Mouse (Mus musculus) limb, embryonic 15.5 days (tissue): ENCODE data around the gene Prpsap1. TPM values are rescaled to one million over a fixed set of nuclear protein-coding genes. Genes with fewer than 3 reads are reported as not detected.

Source experiments
- ATAC-seq: fragments of 200-750 bp; cut with Nextera tagmentation; 2 replicates; pipeline ENCODE4 v1.8.0; 2017; ENCODE audit warnings: low read depth, moderate TSS enrichment; ENCODE audit not compliant: insufficient number of reproducible peaks, low FRiP score, low TSS enrichment
- H3K27ac ChIP-seq: fragments of 300-500 bp; sonication (generic); 2 replicates; pipeline ENCODE4 v1.5.1; 2015; ENCODE audit warnings: moderate library complexity, mild to moderate bottlenecking, inconsistent platforms
- H3K27me3 ChIP-seq: fragments of 300-500 bp; sonication (generic); 2 replicates; pipeline ENCODE4 v1.6.1; 2015; ENCODE audit warnings: inconsistent platforms
- H3K36me3 ChIP-seq: fragments of 300-500 bp; sonication (generic); 2 replicates; pipeline ENCODE4 v1.6.1; 2015; ENCODE audit warnings: inconsistent platforms
- H3K4me1 ChIP-seq: fragments of 300-500 bp; sonication (generic); 2 replicates; pipeline ENCODE4 v1.6.1; 2015; ENCODE audit warnings: inconsistent platforms
- H3K4me2 ChIP-seq: fragments of 300-500 bp; sonication (generic); 2 replicates; pipeline ENCODE4 v1.6.1; 2015; ENCODE audit warnings: mild to moderate bottlenecking, inconsistent platforms
- H3K4me3 ChIP-seq: fragments of 300-500 bp; sonication (generic); 2 replicates; pipeline ENCODE4 v1.5.1; 2015; ENCODE audit warnings: mild to moderate bottlenecking, inconsistent platforms
- H3K9ac ChIP-seq: fragments of 300-500 bp; sonication (generic); 2 replicates; pipeline ENCODE4 v1.6.1; 2015; ENCODE audit warnings: inconsistent platforms
- H3K9me3 ChIP-seq: fragments of 300-500 bp; sonication (generic); 2 replicates; pipeline ENCODE4 v1.6.1; 2016; ENCODE audit warnings: inconsistent platforms
- WGBS: fragments of 180-500 bp; shearing (Covaris S2); methylation state at CpG from one replicate; pipeline ENCODE4 v1.1.7; 2015; 5-methylcytosine and 5-hydroxymethylcytosine counted together
- polyA plus RNA-seq: library from polyadenylated mRNA; unstranded; fragments of >200 nt; fragmentation: Nextera tagmentation; extraction: Ambion mirVana; gene quantifications from 2 replicates; pipeline ENCODE4 v1.2.1, GENCODE M21; 2015

Prpsap1 gene
- polyA plus RNA-seq, 1 experiment from 2014 or later, result 138 TPM

- Histone ChIP-seq H3K4me2 (no peak overlapping the region), H3K9me3 (no peaks in the 10 kb centered on the region), H3K36me3 (no peaks in the 10 kb centered on the region), H3K4me3 (no peak overlapping the region), H3K9ac (no peak overlapping the region), H3K27ac (no peak overlapping the region), H3K27me3 (no peaks in the 10 kb centered on the region), H3K4me1 (peaks cover 6% of the 10 kb centered on the region)
- 77% methylated on average over 6 of the region's 6 CpGs for WGBS
- ATAC-seq, result no peak
These were observed 19.0 kb upstream of the Prpsap1 start for GRCm38 (mm10) chr11:116512987-116513386.

- no peaks in the 10 kb centered on the region for H3K9me3 ChIP-seq
- no peaks in the 10 kb centered on the region for H3K36me3 ChIP-seq
- H3K4me2 ChIP-seq, result no peak overlapping the region
- no peak overlapping the region for H3K27ac ChIP-seq
- peaks cover 3% of the 10 kb centered on the region; the same call in 1 of the 2 replicates for H3K4me1 ChIP-seq
- 92% methylated on average over 7 of the region's 7 CpGs for WGBS
- no peak overlapping the region for H3K9ac ChIP-seq
- no peak overlapping the region for H3K4me3 ChIP-seq
- no peak for ATAC-seq
- no peaks in the 10 kb centered on the region for H3K27me3 ChIP-seq
These were observed 18.2 kb upstream of the Prpsap1 start for GRCm38 (mm10) chr11:116512154-116512553.

- H3K27ac ChIP-seq, result no peak overlapping the region
- no peaks in the 10 kb centered on the region for H3K27me3 ChIP-seq
- H3K9me3 ChIP-seq, result no peaks in the 10 kb centered on the region
- ATAC-seq, result no peak
- peaks cover 3% of the 10 kb centered on the region; the same call in 1 of the 2 replicates for H3K4me1 ChIP-seq
- WGBS, result 64% methylated on average over 7 of the region's 7 CpGs
- H3K4me3 ChIP-seq, result no peak overlapping the region
- H3K9ac ChIP-seq, result no peak overlapping the region
- no peak overlapping the region for H3K4me2 ChIP-seq
- H3K36me3 ChIP-seq, result no peaks in the 10 kb centered on the region
These were observed 17.4 kb upstream of the Prpsap1 start for GRCm38 (mm10) chr11:116511301-116511868.

- H3K9me3 ChIP-seq, result no peaks in the 10 kb centered on the region
- no peaks in the 10 kb centered on the region for H3K4me1 ChIP-seq
- no peak overlapping the region for H3K9ac ChIP-seq
- ATAC-seq, result no peak
- no peaks in the 10 kb centered on the region for H3K27me3 ChIP-seq
- no peak overlapping the region for H3K4me2 ChIP-seq
- 15% methylated on average over 2 of the region's 2 CpGs for WGBS
- no peaks in the 10 kb centered on the region for H3K36me3 ChIP-seq
- no peak overlapping the region for H3K4me3 ChIP-seq
- peak overlapping the region; percentile 13; the same call in 1 of the 2 replicates for H3K27ac ChIP-seq
These were observed 14.7 kb upstream of the Prpsap1 start for GRCm38 (mm10) chr11:116508689-116509088.

DNA sequence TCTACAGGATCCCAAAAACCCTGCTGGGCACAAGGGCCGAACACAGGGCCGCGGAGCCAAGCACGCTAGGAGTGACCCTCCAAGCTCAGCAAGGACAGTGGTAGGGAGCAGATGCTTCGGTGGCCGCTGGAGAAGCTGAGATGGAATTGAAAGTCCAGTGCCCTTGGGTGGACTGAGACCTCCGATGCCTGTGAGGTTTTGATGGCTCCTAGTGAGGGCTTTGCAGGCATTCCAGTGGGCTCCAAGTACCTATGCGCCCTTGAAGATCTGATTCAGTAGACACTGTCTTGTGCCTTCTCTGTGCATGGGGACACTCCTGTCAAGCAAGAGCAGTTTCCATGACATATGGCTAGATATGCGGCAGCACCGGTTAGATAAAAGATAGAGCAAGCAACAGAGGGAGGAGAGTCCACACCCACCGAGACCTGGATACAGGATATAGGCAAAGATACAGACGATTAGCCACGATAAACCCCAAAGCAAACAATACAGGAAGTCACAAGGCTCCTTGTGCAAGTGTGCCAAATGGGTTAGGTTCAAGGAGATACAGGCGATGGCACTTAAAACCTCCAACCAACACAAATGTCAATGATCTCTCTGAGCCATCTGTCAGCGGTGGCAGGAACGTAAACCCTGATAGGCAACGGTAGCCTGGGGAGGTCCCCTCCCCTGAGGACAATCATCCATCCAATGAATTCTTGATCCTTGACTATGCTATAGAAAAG, 12.3 kb upstream of the Prpsap1 start:
- no peak overlapping the region for H3K4me3 ChIP-seq
- no peaks in the 10 kb centered on the region for H3K27me3 ChIP-seq
- ATAC-seq, result no peak
- no peaks in the 10 kb centered on the region for H3K36me3 ChIP-seq
- WGBS, result 78% methylated on average over 17 of the region's 17 CpGs
- no peak overlapping the region for H3K9ac ChIP-seq
- peaks cover under 1% of the 10 kb centered on the region for H3K4me1 ChIP-seq
- no peak overlapping the region for H3K4me2 ChIP-seq
- H3K27ac ChIP-seq, result no peak overlapping the region
- no peaks in the 10 kb centered on the region for H3K9me3 ChIP-seq

DNA sequence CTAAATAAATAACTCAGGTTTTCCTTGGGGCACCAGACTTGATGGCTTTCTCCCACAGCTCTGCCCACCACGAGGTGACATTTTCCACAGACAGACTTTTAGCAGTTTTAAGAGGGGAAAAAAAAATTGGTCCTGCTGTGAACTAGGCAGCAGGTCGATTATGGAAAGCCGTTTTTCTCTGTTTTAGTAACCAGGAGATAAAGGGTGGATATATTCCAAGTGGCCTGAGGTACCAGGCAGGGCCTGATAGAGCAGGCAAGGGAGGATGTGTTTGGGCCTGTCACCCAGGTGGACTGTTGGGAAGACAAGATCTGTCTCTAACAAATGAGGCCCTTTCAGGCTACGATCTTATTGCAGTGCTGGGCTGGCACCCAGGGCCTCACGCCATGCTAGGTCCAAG, 11.6 kb upstream of the Prpsap1 start:
- Histone ChIP-seq H3K36me3 (no peaks in the 10 kb centered on the region), H3K27ac (no peak overlapping the region), H3K4me1 (peaks cover 4% of the 10 kb centered on the region), H3K27me3 (no peaks in the 10 kb centered on the region), H3K9ac (no peak overlapping the region), H3K4me2 (no peak overlapping the region), H3K4me3 (no peak overlapping the region), H3K9me3 (no peaks in the 10 kb centered on the region)
- no peak for ATAC-seq
- WGBS, result 49% methylated on average over 5 of the region's 5 CpGs

GRCm38 (mm10) chr11:116504516-116504915, 10.5 kb upstream of the Prpsap1 start:
- ATAC-seq, result no peak
- no peaks in the 10 kb centered on the region for H3K9me3 ChIP-seq
- no peak overlapping the region for H3K27ac ChIP-seq
- H3K27me3 ChIP-seq, result no peaks in the 10 kb centered on the region
- H3K4me1 ChIP-seq, result peaks cover 4% of the 10 kb centered on the region
- H3K4me3 ChIP-seq, result no peak overlapping the region
- H3K4me2 ChIP-seq, result no peak overlapping the region
- 86% methylated on average over 17 of the region's 17 CpGs for WGBS
- H3K9ac ChIP-seq, result no peak overlapping the region
- H3K36me3 ChIP-seq, result no peaks in the 10 kb centered on the region

DNA sequence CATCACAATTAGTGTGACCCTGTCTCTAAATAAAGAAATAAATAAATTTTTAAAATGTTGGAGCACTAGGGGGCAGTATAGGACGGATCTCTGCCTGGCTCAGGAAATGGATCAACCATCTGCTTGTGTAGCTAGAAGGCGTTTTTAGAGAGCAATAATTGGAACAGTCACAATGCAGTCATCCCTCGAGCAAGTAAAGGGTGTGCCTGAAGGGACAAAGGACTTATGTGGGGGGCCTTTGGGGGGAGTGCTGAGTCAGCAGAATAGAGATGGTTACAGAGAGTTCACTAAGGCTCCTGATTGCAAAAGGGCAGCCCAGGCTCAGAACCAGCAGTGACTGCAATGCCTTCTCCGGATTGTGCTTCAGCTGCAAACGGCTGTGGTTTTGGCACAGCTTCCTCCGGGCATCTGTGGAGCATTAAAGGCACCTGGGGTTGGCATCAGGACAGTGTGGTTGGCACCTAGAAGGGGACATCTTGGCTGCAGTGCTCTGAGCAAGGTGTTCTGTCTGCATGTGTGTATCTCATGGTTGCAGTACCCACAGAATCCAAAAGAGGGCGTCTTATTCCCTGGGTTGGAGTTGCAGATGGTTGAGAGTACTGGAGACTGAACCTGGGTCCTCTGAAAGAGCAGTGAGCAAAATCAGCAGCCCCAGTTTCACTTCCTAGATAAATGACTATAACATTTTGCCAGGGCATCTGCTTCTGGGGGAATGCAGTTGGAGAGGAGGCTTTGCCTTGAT, 7.2 kb upstream of the Prpsap1 start:
- no peak; the same call in 1 of the 2 replicates for ATAC-seq
- WGBS, result 17% methylated on average over 7 of the region's 7 CpGs
- H3K27ac ChIP-seq, result no peak overlapping the region

DNA sequence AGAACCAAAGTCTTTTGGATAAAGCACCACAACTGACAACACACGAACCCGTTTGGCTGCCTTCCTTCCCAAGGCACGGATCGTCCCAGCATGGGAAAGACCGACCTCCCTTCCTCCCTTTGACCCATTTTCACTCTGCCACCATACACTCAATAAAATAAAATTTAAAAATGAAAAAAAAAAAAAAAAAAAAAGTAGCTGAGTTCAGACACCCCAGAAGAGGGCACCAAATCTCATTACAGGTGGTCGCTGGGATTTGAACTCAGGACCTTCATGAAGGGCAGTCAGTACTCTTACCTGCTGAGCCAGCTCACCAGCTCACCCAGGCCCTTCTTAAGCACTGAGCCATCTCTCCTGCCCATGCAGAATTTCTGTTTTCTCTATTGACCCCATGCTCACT, 5.0 kb upstream of the Prpsap1 start:
- peak overlapping the region; percentile 31 for H3K4me3 ChIP-seq
- H3K9me3 ChIP-seq, result no peaks in the 10 kb centered on the region
- H3K27ac ChIP-seq, result no peak overlapping the region
- peak overlapping the region; percentile 48 for H3K4me2 ChIP-seq
- ATAC-seq, result no peak
- H3K27me3 ChIP-seq, result no peaks in the 10 kb centered on the region
- 53% methylated on average over 6 of the region's 6 CpGs for WGBS
- H3K4me1 ChIP-seq, result peaks cover 12% of the 10 kb centered on the region
- no peaks in the 10 kb centered on the region for H3K36me3 ChIP-seq
- H3K9ac ChIP-seq, result no peak overlapping the region

More for the DNA sequence above, 7.2 kb upstream of the Prpsap1 start:
- Histone ChIP-seq H3K4me1 (peaks cover 8% of the 10 kb centered on the region), H3K36me3 (no peaks in the 10 kb centered on the region), H3K4me2 (no peak overlapping the region), H3K9ac (no peak overlapping the region), H3K9me3 (no peaks in the 10 kb centered on the region), H3K27me3 (no peaks in the 10 kb centered on the region), H3K4me3 (no peak overlapping the region)

DNA sequence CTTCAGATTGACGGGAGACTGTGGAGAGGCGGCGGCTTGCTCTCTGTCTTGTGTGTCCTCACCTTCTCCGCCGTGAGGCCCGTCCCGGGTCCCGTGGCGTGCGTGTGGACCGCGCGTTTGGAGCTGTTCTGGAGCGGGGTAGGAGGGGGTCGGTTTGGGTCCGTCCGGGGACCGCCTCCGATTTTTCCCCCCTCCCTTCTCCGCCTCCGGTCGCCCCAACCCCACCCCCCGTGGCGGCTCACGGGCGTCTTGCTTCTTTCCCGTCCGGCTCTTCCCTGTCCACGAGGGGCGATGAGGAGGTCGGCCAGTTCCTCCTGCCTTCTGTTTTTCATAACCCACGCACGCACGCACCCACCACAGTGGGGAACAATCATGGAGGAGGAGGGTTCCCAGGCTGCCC, 4.6 kb upstream of the Prpsap1 start:
- H3K4me1 ChIP-seq, result peaks cover 12% of the 10 kb centered on the region
- H3K9ac ChIP-seq, result no peak overlapping the region
- WGBS, result 38% methylated on average over 34 of the region's 34 CpGs
- ATAC-seq, result no peak
- H3K27ac ChIP-seq, result no peak overlapping the region
- no peaks in the 10 kb centered on the region for H3K9me3 ChIP-seq
- no peaks in the 10 kb centered on the region for H3K27me3 ChIP-seq
- peak overlapping the region; percentile 31 for H3K4me3 ChIP-seq
- no peaks in the 10 kb centered on the region for H3K36me3 ChIP-seq
- peak overlapping the region; percentile 48 for H3K4me2 ChIP-seq

GRCm38 (mm10) chr11:116497313-116497712, 3.3 kb upstream of the Prpsap1 start:
- WGBS, result 88% methylated on average over 4 of the region's 4 CpGs
- Histone ChIP-seq H3K9me3 (no peaks in the 10 kb centered on the region), H3K4me3 (no peak overlapping the region), H3K27me3 (no peaks in the 10 kb centered on the region), H3K36me3 (no peaks in the 10 kb centered on the region), H3K9ac (no peak overlapping the region), H3K4me1 (peaks cover 12% of the 10 kb centered on the region), H3K4me2 (no peak overlapping the region), H3K27ac (no peak overlapping the region)
- no peak for ATAC-seq
